Mouse (Mus musculus): ENCODE measurements around the gene Prune1.

Prune1 gene

DNA sequence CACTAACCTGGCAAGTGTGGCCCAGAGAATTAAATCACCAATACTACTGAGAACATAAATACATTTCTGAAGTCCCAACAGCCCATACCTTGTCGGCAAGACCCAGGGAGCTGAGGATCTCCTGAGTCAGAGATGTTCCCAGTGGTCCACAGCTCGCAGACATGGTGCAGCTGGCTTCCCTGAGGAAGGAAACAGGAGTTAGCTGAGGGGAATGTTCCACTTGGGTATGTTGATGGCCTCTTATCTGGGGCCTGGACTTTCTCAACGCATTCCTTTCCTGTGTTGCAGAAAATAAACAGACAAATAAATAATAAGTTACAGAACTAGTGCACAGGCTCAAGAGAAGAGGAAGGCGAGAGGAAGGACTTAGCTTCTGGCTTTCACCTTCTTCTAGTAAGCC lies 24.4 kb upstream of the Prune1 start:
- DNase-seq (ENCODE audit: low spot score) = no peak

DNA sequence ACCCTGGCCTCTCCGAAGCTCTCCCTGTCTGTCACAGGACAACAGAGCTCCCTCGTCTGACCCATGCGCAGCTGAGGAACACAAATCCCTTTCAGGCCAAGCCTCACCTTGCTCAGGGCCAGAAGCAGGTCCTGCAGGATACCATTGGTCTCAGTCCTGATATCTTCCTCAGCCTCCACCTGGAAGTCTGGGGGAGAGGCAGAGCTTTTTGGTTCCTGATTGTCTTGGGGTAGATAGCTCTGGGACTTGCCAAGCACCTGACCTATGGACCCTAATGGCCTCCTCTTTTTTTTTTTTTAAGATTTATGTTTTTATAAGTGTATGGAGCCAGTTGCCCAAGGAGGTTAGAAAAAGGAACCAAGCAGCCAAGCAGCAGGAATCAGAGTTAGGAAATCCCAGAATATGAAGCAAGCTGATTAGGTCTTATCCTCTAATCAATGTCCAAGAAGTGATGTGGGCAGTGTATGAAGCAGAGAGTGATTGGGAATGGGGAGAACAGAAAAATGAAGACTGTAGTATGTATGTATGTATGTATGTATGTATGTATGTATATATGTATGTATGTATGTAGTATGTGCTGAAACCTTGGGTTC lies 19.4 kb upstream of the Prune1 start:
- DNase-seq (ENCODE audit: low spot score) = no peak

DNA sequence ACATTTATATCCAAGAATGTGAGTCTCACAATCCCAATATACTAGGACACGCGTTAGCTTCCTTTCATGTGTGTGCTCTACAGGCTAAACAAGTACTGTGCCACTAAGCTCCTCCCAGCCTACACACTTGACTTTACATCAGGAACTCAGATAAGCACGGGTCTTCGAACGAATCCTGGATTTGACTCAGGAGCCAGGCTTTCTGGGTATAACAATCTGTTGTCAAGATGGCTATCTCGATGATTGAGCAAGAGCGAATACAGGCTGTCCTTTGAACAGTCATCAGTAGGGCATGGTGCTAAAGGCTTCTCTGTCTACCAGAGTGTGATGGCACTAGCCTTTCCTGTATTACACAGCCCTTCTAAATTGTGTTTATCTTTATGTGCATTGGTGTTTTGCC lies 16.1 kb upstream of the Prune1 start:
- no peak for DNase-seq (ENCODE audit: low spot score)

DNA sequence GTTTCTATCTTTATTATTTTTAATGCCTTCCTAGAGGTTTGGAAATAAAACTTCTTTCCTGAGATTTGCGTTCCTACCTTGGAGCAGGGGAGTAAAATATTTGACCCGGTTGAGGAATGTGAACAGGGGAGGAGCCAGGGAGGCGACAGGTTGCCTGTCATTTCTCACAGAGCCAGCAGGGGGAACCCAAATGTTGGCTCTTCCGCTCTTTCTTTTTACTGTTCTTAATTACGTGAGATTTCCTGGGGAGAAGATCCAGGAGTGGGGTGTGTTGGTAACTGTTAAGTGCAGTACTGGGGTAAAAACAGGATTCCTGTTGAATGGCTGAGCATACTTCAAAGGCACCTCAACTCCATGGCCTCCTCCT lies 14.2 kb upstream of the Prune1 start:
- no peak for DNase-seq (ENCODE audit: low spot score)

DNA sequence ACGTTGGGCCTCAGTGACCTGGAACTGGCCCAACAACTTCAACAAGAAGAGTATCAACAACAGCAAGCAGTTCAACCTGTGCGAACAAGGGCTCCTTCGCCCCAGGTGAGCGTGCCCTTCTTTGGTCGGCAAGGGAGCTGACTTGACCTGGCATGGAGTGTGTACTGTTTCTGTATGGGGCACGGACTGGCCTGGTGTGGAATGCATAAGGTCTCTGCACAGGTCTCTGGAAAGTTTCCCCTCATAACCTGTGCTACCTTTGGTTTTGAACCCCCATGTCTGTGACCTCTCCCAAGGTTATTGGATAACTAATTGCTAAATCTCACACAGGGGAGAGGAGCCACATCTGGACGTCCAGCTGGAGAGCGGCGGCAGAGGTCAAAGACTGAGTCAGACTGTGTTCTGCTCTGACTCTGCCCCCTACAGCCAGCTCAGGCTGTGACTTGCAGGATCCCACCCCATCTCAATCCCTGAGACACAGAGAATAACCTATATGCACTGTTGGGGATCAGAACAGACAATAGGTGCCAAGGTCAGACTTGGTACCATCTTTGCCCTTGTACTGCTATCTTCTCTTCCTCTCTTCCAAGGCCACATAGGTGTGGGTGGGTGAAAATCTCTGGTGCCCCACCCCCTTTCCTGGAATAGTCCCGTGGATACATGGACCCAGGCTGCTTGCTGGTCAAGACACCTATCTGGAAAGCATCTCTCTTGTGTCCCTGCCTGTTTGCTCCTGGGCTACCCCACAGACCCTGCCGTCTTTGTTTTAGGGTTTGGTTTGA lies 13.6 kb upstream of the Prune1 start:
- DNase-seq (ENCODE audit: low spot score) = peak; percentile 32

DNA sequence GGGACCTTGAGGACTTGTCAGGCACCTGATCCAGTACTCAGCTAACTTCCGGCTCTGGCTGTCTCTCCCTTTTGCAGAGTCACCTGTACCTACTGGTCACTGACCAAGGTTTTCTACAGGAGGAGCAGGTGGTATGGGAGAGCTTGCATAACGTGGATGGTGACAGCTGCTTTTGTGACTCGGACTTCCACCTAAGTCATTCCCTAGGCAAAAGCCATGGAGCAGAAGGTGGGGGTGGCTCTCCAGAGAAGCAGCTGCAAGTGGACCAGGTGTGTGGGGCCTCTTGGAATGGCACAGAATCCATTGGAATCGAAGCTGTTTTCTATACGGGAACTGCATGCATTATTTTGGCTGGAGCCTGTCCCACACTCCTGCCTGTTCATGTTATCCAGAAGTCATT lies 12.8 kb upstream of the Prune1 start:
- DNase-seq (ENCODE audit: low spot score) = no peak

DNA sequence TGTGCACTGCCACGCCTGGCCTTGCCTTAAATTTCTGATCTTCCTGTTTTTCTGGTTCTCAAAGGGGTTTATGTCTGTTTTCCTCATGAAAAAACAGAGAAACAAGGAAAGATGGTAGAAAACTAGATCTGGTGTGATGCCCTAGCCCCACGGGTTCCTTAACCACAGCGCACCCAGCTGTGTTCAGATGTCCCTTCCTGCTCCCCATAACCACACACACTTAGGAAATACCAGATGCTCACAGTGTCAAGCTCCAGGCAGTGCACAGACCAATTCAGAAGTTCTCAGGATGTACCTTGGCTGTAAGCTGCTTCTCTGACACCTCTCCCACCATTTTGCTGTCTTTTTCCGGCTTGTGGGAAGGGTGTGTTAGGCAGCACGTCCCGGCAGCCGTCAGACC lies 12.4 kb upstream of the Prune1 start:
- DNase-seq (ENCODE audit: low spot score) = no peak

DNA sequence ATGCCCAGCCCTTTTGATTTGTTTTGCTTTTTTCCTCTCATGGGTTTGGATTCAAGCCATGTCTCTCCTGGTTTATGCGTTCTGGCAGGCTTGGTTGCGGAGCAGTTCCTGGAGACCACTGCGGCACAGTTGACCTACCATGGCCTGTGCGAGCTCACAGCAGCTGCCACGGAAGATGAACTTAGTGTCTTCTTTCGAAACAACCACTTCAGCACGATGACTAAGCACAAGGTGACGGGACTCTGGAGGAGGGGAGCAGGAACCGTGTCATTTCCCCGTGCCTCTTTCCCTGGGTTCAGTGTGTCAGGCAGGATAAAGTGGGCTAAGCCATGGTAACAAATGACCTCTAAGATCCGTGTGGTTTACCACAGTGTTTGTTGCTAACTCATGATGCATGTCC lies 11.7 kb upstream of the Prune1 start:
- DNase-seq (ENCODE audit: low spot score) = no peak

DNA sequence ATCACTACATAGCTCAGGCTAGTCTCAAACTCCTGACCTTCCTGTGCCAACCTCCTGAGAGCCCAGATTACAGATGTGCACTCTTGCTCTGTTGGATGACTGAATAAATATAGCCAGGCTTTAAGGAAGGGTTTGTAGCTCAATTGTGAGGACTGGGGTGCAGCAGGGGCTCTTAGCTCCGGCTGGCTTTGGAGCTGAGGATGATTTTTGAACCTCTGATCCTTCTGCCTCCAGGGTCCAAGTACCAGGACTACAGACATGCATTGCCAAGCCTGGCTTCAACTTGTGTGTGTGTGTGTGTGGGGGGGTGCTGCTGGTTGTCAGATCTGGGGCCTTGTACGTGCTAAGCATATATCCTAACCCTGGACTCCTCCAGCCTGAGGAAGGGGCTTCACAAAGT lies 11.0 kb upstream of the Prune1 start:
- DNase-seq (ENCODE audit: low spot score) = no peak

DNA sequence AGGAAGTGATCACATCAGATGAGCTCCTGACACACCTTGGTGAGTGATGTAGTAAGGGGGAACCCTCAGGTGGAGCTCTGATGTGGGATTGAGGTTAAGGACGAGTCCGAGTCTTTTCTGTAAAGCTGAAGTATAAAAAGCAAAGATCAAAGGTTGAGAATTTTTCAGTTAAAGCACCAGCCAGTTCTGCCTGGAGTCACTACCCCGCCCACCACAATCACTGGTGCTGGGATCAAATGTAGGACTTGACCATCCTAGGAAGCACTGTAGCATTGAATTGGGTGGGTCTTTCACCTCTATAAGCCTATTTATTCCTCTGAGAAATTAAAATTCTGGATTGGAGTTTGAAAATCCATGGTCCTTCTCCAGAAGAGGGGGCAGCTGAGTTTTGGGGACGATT lies 9.2 kb upstream of the Prune1 start:
- no peak for DNase-seq (ENCODE audit: low spot score)

DNA sequence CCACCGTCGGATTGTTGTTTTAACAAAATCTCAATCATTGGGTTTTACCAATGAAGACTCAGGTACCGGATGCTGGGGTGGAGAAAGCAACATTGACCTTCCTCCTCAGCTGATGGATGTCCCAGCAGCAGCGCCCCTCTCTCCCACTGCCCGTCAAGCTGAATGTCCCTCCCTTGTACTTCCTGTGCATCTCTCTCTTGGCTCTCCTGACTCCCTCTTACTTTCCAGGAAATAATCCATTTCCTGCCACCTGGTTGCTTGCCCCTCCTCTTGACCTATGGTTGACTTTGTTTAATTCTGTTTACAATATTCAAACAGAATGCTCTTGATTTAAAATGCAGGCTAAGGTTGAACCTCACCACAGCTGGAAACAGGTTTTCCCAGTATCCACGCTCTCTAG lies 8.3 kb upstream of the Prune1 start:
- no peak for DNase-seq (ENCODE audit: low spot score)

DNA sequence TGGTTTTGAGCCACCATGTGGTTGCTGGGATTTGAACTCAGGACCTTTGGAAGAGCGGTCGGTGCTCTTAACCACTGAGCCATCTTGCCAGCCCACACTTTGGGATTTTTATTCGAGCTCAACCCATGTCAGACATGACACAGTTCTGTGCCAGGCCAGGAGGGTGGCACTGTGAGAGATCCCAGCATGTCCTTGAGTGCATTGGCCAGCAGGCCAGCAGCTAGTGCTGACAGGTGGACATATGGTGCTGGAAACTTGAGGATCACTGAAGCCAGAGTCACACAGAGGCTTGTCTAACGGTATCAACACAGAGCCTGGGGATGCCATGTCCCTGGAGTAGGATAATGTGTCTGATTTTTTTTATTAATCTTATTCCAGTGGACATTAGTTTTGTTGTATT lies 7.5 kb upstream of the Prune1 start:
- no peak for DNase-seq (ENCODE audit: low spot score)

DNA sequence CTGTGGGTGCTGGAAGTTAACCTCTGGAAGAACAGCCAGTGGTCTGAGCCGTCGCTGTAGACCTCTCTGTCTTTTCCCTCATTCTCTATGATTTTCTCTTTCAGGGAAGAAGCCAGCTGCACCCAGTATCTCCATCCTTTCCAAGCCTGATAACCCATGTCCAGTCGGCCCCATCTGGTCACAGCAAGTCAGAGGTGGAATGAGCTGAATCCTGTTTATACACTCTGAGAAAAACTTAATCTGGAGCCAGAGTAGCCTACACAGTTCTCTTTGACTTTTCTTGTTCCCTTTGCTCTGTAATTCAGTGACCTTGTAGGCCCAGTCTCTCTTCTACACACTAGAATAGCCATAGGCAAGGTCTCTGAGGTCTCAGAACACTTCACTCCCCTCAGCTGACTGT lies 5.7 kb upstream of the Prune1 start:
- DNase-seq (ENCODE audit: low spot score) = no peak

DNA sequence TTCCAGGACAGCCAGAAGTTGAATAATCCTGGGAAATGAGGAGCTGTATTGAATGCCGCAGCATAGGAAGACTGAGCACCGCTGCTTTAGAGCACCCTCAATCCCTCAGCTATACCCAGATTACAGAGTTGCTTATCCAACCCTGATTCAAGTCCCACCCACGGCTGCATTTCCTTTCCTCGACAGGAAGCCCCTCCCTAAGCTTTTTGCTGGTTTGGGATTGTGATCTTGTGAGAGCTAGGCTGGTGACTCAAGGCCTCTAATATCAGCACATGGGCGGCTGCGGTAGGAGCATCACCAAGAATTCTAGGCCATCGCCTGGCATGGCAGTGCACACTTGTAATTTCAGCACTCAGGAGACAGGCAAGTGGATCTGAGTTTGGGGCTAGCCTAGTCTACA lies 4.6 kb upstream of the Prune1 start:
- DNase-seq (ENCODE audit: low spot score) = no peak

DNA sequence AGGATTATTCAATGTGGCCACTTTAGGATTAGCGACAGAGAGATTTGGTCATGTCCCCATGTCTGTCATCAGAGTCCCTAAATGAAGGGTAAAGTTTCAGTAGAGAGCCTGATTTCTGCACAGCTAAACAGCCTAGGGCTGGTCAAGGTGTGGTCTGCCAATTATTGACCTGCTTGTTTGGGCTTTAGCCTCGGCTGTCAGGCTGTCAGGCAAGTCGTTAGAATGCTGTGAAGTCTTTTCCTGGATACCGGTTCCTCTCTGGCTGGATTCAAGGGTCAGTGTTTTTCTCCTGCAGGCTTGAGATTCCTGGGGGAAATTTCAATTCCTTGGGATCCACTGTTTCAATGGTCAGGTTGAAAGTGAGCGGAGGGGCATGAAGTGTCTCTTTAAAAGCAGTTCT lies 4.1 kb upstream of the Prune1 start:
- DNase-seq (ENCODE audit: low spot score) = no peak

DNA sequence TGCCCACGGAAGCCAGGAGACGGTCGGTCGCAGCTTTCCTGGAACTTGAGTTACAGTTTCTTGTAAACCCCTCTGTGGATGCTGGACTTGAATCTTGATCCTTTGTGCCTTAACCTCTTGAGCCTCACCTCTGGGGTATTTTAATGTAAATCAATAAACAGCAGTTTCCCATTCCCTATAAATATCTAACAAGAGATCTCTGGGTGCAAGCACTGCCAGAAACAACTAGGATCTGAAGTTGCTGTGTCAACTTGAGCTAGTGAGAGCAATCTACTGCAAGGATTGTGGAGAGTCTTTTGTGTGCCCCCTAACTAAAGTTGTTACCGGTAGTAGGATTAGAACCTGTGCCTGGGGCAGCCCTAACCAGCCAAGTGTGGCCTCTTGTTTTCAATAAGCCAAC lies 3.5 kb upstream of the Prune1 start:
- DNase-seq (ENCODE audit: low spot score) = no peak

DNA sequence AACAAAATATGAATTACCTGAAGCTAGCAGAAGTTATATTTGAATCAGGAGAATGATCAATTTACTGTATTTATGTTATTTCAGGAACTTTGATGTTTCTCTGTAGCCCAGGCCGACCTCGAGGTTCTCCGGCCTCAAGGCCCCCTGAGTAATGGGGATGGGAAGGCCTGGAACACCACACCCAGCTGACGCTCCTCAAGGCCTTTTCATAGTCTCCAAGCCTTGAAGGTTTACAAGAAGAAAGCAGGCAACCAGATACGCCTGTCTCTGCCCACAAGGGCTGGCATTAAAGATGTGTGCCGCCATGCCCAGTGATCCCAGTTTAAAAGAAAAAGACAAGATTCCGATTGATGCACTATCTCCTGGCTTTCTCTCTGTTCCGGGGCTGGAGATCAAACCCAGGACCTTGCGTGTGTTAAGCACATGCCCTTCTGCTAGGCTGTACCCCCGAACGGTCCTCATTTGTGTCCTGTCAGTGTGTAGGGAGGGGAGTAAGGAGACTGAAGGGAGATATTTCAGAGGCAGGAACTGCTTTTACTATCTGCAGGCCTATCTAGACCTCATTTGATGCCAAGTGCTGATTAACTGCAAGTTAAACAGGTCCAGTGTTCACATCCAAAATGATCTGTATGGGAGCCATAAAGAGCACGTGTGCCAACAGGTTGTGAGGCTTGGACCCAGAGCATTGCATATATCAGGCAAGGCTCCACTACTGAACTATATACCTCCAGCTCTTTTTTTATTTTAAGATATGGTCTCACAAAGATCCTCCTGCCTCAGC lies 2.8 kb upstream of the Prune1 start:
- DNase-seq (ENCODE audit: low spot score) = peak; percentile 69

DNA sequence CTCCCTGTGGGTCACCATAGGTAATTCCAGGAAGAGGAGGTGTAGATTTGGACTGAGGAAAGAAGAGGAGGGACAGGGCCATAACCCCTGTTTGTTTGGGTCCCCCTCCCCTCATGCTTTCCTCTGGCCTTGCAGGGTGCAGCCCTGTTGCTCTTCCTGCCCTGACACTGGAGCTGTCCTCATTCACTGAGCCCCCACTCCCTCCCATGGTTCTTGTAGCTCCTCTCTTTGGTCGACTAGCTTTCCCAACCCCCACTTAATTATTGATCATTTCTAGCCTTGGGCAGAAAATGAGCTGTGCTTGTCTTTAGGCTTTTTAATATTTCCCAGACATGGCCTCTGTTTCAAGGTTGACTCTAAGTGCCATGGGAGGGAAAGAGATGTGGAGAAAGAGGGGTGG lies 2.2 kb upstream of the Prune1 start:
- no peak for DNase-seq (ENCODE audit: low spot score)

DNA sequence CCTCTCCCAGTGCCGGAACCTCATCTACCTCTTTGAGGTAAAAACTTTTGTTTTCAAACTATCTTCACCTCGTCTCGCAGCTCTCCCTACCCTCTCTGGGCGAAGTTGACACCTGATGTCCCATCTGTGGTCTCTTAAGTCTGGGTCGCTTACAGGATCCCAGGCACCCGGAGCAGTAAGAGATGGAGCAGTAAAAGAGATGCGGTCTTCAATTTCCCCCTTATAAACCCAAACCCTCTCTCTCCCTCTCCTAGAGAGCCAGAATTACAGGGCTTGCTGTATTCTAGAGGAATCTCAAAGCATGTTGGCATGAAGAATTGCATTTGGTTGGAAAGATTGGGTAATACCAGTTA lies 1.7 kb upstream of the Prune1 start:
- no peak for DNase-seq (ENCODE audit: low spot score)

DNA sequence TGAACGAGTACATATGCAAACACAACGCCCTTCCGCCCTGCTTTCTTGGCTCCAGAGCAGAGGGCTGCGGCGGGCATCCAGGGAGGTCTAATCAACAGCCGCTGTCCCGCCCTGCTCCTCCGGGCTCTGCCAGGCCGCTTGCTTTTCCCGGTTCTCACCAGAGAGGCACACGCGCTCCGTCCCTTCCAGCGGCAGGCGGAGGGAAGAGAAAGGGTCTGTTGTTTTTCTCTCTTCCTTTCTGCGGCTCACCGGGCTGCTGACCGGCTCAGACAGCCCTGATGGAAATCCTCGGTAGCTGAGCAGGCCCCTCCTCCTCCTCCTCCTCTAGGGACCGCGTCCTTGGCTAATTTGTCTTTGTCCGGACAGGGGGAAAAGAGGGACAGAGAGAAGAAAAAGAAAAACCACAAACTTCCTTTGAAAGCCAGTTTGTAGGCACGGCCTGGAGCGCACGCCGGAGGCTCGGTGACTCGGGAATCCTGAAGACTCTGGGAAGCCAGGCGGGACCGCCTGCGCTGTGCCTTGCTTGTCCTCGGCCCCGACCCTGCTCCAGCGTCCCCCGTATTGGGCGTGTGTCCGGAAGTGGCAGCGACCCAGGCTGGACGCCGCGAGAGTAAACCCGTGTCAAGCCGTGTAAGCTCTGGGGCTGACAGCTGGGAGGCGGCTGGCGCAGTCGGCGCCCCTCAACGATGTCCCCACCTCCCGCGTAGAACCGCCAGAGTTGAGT lies 1.2 kb upstream of the Prune1 start:
- DNase-seq (ENCODE audit: low spot score) = peak; percentile 74

DNA sequence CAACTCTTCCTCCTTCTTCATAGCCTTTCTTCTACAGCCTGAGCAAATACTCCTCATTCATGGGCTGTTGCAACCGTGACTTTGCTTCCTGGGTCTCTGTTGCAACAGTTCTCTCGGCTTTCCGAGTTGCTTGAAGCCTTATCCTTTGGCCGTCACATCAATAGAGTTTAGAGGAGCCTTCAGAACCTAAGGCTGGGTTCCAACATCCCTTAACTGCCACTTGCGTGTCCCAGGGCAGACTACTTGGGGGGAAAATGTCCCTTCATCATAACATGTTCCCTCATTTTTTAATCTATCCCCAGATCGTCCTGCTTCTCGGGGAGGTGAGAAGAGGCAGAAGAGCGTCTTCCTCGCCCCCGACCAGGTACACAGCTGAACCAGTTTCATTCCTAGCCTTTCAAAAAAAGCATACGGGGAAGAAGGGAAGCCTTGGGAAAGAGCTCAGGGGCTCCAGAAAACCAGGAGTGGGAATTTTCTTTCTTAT lies 547 bp upstream of the Prune1 start:
- DNase-seq (ENCODE audit: low spot score) = no peak

DNA sequence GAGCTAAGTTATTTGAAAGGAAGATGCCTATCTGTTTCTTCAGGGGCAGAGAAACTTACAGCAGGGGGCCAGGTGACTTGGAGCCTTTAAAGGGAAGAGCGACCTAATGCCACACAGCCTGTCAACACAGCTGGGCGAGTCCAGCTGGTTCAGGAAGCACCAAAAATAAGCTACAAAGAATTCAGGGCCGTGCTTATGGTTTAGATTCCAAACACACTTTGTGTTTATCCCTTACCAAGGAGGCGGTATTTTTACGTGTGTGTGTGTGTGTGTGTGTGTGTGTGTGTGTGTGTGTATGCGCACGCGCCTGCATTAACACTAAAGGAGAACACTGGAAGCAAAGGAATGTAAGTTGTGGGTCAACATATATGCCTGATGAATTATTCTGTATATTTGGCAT lies 1.1 kb downstream of the Prune1 start:
- no peak for DNase-seq (ENCODE audit: low spot score)

DNA sequence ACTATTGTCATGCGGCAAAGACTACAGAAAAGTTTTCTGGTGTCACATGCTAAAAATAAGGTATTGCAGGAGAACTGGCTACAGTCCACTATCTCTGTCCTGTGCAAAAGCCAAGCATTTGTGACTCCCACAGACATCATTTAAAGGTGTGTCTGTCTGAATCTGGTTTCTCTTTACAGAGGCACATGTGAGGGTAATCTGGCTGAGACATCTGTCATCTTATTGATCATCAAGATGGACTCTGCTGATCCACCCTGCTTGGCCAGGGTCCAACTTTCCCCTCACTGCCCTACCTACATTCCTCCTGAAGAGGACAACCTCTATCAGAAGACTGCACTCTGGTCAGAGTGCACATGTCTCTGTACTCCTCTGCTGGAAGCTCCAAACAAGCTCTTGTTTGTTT lies 4.7 kb downstream of the Prune1 start:
- DNase-seq (ENCODE audit: low spot score) = no peak
